Mouse (Mus musculus) embryonic facial prominence, embryonic 15.5 days (tissue): ENCODE measurements around the gene Msi1. TPM values are rescaled to one million over a fixed set of nuclear protein-coding genes. Genes with fewer than 3 reads are reported as not detected.
A peak's percentile ranks its signal among the peaks of the same experiment; 100 is the strongest.
"Not testable (repeated sequence)": the region's sequence is repeated elsewhere in the genome, so short reads cannot be mapped to it uniquely, and the experiment has no call there.

Experiments used
- ATAC-seq: fragments of 200-750 bp; cut with Nextera tagmentation; 2 replicates; pipeline ENCODE4 v1.8.0; 2017; ENCODE audit warnings: low read depth, moderate TSS enrichment; ENCODE audit not compliant: insufficient number of reproducible peaks, low FRiP score, low TSS enrichment
- H3K27ac ChIP-seq: fragments of 300-500 bp; sonication (generic); replicated peaks from 2 replicates; pipeline ENCODE4 v1.5.1; 2015; ENCODE audit warnings: mild to moderate bottlenecking, inconsistent platforms
- H3K27me3 ChIP-seq: fragments of 300-500 bp; sonication (generic); 2 replicates; pipeline ENCODE4 v1.6.1; 2015; ENCODE audit warnings: inconsistent platforms
- H3K36me3 ChIP-seq: fragments of 300-500 bp; sonication (generic); 2 replicates; pipeline ENCODE4 v1.6.1; 2015; ENCODE audit warnings: mild to moderate bottlenecking, inconsistent platforms
- H3K4me1 ChIP-seq: fragments of 300-500 bp; sonication (generic); 2 replicates; pipeline ENCODE4 v1.6.1; 2015; ENCODE audit warnings: inconsistent platforms
- H3K4me2 ChIP-seq: fragments of 300-500 bp; sonication (generic); replicated peaks from 2 replicates; pipeline ENCODE4 v1.6.1; 2015; ENCODE audit warnings: mild to moderate bottlenecking, inconsistent platforms
- H3K4me3 ChIP-seq: fragments of 300-500 bp; sonication (generic); replicated peaks from 2 replicates; pipeline ENCODE4 v1.5.1; 2015; ENCODE audit warnings: mild to moderate bottlenecking, inconsistent platforms
- H3K9ac ChIP-seq: fragments of 300-500 bp; sonication (generic); 2 replicates; pipeline ENCODE4 v1.6.1; 2015; ENCODE audit warnings: inconsistent platforms
- H3K9me3 ChIP-seq: fragments of 300-500 bp; sonication (generic); replicated peaks from 2 replicates; pipeline ENCODE4 v1.6.1; 2016; ENCODE audit warnings: inconsistent platforms
- WGBS: fragments of 180-500 bp; shearing (Covaris S2); methylation state at CpG from one replicate; pipeline ENCODE4 v1.1.7; 2015; 5-methylcytosine and 5-hydroxymethylcytosine counted together
- polyA plus RNA-seq: library from polyadenylated mRNA; unstranded; fragments of >200 nt; fragmentation: Nextera tagmentation; extraction: Ambion mirVana; gene quantifications from 2 replicates; pipeline ENCODE4 v1.2.1, GENCODE M21; 2015

The Msi1 gene
- polyA plus RNA-seq, 1 experiment from 2014 or later = 19.1 TPM

GRCm38 (mm10) chr5:115434853-115435754 lies 5.7 kb downstream of the Msi1 start:
- Histone ChIP-seq H3K27me3 (no peaks in the 10 kb centered on the region), H3K9ac (no peak overlapping the region), H3K36me3 (0 out of 2 replicates have a peak, but pooled peaks cover under 1% of the 10 kb centered on the region), H3K4me3 (no peak overlapping the region), H3K4me1 (peaks cover 81% of the 10 kb centered on the region), H3K9me3 (no peaks in the 10 kb centered on the region), H3K4me2 (peak overlapping the region; percentile 52), H3K27ac (peak overlapping the region; percentile 85)
- WGBS = 31% methylated on average over 15 of the region's 15 CpGs
- ATAC-seq = no peak

- H3K27me3 ChIP-seq = no peaks in the 10 kb centered on the region
- peaks cover 75% of the 10 kb centered on the region for H3K4me1 ChIP-seq
- peak overlapping the region; percentile 52 for H3K4me2 ChIP-seq
- peak overlapping the region; percentile 85 for H3K27ac ChIP-seq
- 0 out of 2 replicates have a peak, but pooled peaks cover 4% of the 10 kb centered on the region for H3K36me3 ChIP-seq
- no peaks in the 10 kb centered on the region for H3K9me3 ChIP-seq
- peak overlapping the region; percentile 34 for H3K4me3 ChIP-seq
- ATAC-seq = no peak
- peak overlapping the region; percentile 31 for H3K9ac ChIP-seq
- WGBS = 20% methylated on average over 8 of the region's 8 CpGs
Observed at GRCm38 (mm10) chr5:115435755-115436379, 6.5 kb downstream of the Msi1 start.

GRCm38 (mm10) chr5:115436421-115437124 lies 7.2 kb downstream of the Msi1 start:
- H3K4me2 ChIP-seq = peak overlapping the region; percentile 52
- ATAC-seq = peak; percentile 83
- no peaks in the 10 kb centered on the region for H3K9me3 ChIP-seq
- 2% methylated on average over 41 of the region's 43 CpGs for WGBS
- H3K27ac ChIP-seq = peak overlapping the region; percentile 85
- H3K27me3 ChIP-seq = no peaks in the 10 kb centered on the region
- H3K36me3 ChIP-seq = peaks cover 5% of the 10 kb centered on the region; the same call in 1 of the 2 replicates
- peak overlapping the region; percentile 31 for H3K9ac ChIP-seq
- H3K4me3 ChIP-seq = peak overlapping the region; percentile 34
- H3K4me1 ChIP-seq = peaks cover 72% of the 10 kb centered on the region

- ATAC-seq = no peak
- WGBS = 43% methylated on average over 7 of the region's 7 CpGs
- H3K9ac ChIP-seq = no peak overlapping the region
- H3K9me3 ChIP-seq = no peaks in the 10 kb centered on the region
- peaks cover 13% of the 10 kb centered on the region for H3K36me3 ChIP-seq
- peak overlapping the region; percentile 45 for H3K27ac ChIP-seq
- no peak overlapping the region for H3K4me3 ChIP-seq
- peaks cover 63% of the 10 kb centered on the region for H3K4me1 ChIP-seq
- no peaks in the 10 kb centered on the region for H3K27me3 ChIP-seq
- H3K4me2 ChIP-seq = no peak overlapping the region
Observed at GRCm38 (mm10) chr5:115437242-115437944, 8.0 kb downstream of the Msi1 start.

GRCm38 (mm10) chr5:115437945-115438315 lies 8.5 kb downstream of the Msi1 start:
- no peak overlapping the region for H3K4me3 ChIP-seq
- WGBS = 28% methylated on average over 2 of the region's 2 CpGs
- peaks cover 19% of the 10 kb centered on the region for H3K36me3 ChIP-seq
- ATAC-seq = no peak
- peak overlapping the region; percentile 45 for H3K27ac ChIP-seq
- H3K9ac ChIP-seq = no peak overlapping the region
- H3K27me3 ChIP-seq = no peaks in the 10 kb centered on the region
- no peaks in the 10 kb centered on the region for H3K9me3 ChIP-seq
- no peak overlapping the region for H3K4me2 ChIP-seq
- H3K4me1 ChIP-seq = peaks cover 60% of the 10 kb centered on the region

GRCm38 (mm10) chr5:115438667-115439066 lies 9.3 kb downstream of the Msi1 start:
- Histone ChIP-seq H3K4me1 (peaks cover 55% of the 10 kb centered on the region), H3K27me3 (no peaks in the 10 kb centered on the region), H3K36me3 (peaks cover 25% of the 10 kb centered on the region), H3K4me2 (no peak overlapping the region), H3K27ac (peak overlapping the region; percentile 36; the same call in 1 of the 2 replicates), H3K4me3 (no peak overlapping the region), H3K9me3 (no peaks in the 10 kb centered on the region), H3K9ac (no peak overlapping the region)
- 37% methylated on average over 7 of the region's 7 CpGs for WGBS
- ATAC-seq = no peak

- no peak overlapping the region for H3K4me2 ChIP-seq
- peaks cover 28% of the 10 kb centered on the region for H3K4me1 ChIP-seq
- no peaks in the 10 kb centered on the region for H3K9me3 ChIP-seq
- no peak overlapping the region for H3K4me3 ChIP-seq
- H3K27me3 ChIP-seq = no peaks in the 10 kb centered on the region
- peaks cover 50% of the 10 kb centered on the region for H3K36me3 ChIP-seq
- 29% methylated on average over 14 of the region's 14 CpGs for WGBS
- ATAC-seq = no peak
- H3K27ac ChIP-seq = peak overlapping the region; percentile 48; the same call in 1 of the 2 replicates
- H3K9ac ChIP-seq = no peak overlapping the region
Observed at GRCm38 (mm10) chr5:115441205-115441849, 11.9 kb downstream of the Msi1 start.

- H3K4me2 ChIP-seq, H3K9ac ChIP-seq, H3K27ac ChIP-seq, H3K27me3 ChIP-seq, ATAC-seq, H3K4me3 ChIP-seq, H3K9me3 ChIP-seq: not testable (repeated sequence)
- 76% methylated on average over 5 of the region's 5 CpGs for WGBS
- Histone ChIP-seq H3K4me1 (peaks cover 15% of the 10 kb centered on the region), H3K36me3 (peaks cover 62% of the 10 kb centered on the region)
Observed at GRCm38 (mm10) chr5:115442663-115443062, 13.3 kb downstream of the Msi1 start.

GRCm38 (mm10) chr5:115444130-115444529 lies 14.7 kb downstream of the Msi1 start:
- ATAC-seq = no peak
- Histone ChIP-seq H3K9ac (no peak overlapping the region), H3K4me2 (no peak overlapping the region), H3K27ac (no peak overlapping the region), H3K4me1 (peaks cover 3% of the 10 kb centered on the region), H3K9me3 (no peaks in the 10 kb centered on the region), H3K27me3 (no peaks in the 10 kb centered on the region), H3K4me3 (no peak overlapping the region), H3K36me3 (peaks cover 72% of the 10 kb centered on the region)
- WGBS = 93% methylated on average over 11 of the region's 11 CpGs

- Histone ChIP-seq H3K27me3 (no peaks in the 10 kb centered on the region), H3K9ac (no peak overlapping the region), H3K9me3 (no peaks in the 10 kb centered on the region), H3K4me3 (no peak overlapping the region), H3K4me1 (no peaks in the 10 kb centered on the region), H3K36me3 (peaks cover 86% of the 10 kb centered on the region), H3K27ac (no peak overlapping the region), H3K4me2 (no peak overlapping the region)
- ATAC-seq = no peak
- 85% methylated on average over 17 of the region's 17 CpGs for WGBS
Observed at GRCm38 (mm10) chr5:115447108-115447507, 17.7 kb downstream of the Msi1 start.
